Mouse (Mus musculus) adrenal gland, postnatal 25 days (tissue): Measurements from ENCODE around the gene Aqp9. TPM values are rescaled to one million over a fixed set of nuclear protein-coding genes. Genes with fewer than 3 reads are reported as not detected.

Source experiments
- DNase-seq: peaks from one replicate; pipeline ENCODE4 v3.0.0; 2021; ENCODE audit warnings: mixed read lengths
- total RNA-seq: library from RNA; stranded (reverse); gene quantifications from 2 replicates; pipeline ENCODE4 v1.2.3, GENCODE M21; 2021

Aqp9 gene
- total RNA-seq, 1 experiment from 2014 or later: 0.36 TPM

DNA sequence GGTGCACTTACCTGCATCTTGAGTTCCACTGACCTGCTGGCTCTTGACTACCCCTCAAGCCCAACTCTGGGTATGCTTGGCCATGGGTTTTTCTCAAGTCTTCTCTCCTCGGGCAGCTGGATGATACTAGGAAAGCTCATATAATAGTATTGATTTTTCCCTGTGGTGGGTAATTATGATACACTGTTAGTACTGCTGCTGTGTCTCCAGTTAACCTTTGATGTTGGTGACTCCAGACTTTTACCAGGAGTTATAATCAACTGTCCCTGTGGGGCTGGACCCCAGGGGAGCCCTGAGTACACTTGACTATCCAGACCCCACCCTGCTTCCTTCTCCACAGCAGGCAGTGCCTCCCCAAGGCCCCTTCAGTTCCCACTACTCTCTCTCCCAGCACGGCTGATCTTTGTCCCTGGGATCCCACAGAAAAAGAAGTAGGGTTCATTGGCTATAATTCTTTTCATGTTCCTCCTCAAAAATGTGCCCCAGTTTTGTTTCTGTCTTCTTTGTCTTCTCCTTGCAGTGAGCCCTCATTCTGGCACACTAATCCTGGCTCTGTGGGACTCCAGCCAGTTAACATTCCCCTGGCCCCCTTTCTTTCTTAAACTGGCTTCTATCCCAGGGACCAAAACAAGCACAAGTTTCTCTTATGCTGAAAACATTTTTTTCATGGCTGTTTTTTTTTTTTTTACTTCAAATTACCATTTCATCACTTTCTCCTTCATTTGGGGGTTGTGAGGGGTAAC, 838 bp downstream of the Aqp9 start:
- no peak for DNase-seq

DNA sequence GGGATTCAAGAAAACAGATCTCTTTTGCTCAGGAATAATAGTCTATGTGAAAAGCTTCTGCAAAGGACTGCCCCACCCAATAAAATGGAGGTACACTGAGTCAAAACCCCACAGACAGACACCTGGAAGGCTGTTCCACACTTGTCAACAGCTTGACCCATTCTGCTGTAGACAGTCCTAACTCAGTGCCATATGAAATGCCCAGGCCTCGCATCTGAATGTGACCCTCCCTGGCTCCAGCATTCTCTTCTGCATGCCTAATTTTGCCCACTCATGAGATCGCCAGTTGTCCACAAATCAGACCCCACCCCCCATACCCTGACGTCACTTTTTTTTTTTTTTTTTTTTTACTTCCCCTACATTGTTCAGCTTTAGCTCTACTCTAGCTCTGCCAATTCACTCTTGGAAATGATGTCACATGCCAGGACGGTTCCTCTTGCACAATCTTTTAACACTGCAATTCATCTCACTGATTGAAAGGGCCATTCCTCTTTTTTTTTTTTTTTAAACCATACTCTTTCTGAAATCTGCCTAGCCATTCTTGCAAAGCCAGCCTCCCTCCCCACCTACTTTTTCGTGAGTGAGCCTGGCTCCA, 1.5 kb downstream of the Aqp9 start:
- DNase-seq: no peak

DNA sequence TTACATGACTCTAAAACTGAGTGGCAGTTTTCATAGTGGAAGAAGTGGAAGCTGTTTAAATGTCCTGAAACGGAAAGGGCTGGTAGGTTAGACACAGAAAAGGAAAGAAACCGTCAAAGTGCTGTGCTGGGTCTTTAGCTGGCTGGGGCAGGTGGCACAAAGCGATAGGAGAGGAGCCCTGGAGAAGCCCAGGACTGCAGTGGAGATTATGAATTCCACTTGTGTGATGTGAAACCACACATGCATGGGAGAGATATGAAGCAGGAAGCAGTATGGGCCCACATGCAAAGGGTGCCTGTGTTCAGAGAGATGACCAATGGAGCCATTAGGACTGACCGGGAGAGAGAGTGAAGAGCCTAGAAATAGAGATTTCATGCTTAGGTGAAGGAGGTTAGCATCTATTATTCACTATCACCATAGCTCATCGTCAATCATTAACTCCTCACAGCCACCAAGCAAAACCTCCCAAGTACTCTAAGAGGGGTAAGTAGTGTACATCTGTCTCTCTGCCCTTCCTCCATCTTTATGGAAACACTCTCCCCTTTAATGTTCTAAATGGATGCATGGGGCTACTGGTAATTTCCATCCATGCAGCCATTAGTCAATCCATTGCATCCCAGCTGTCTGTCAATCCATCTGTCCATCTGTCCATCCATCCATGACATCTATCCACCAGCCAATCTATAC, 2.3 kb downstream of the Aqp9 start:
- no peak for DNase-seq

DNA sequence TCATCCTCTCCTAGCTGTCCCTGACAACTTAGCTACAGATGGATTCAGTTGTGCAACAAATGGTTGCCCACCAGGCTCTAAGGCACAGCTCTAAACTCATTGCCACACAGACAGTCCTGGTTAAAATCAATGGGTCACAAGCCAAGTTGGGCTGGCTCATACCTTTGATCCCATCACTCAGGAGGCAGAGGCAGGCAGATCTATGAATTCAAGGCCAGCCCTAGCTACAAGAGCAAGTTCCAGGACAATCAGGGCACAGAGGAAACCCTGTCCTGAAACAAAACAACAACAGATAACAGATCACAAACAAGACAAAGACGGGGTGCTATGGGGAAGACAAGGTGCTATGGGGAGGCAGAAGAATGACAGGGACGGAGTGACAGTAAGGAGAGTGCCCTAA, 3.0 kb downstream of the Aqp9 start:
- DNase-seq: no peak

DNA sequence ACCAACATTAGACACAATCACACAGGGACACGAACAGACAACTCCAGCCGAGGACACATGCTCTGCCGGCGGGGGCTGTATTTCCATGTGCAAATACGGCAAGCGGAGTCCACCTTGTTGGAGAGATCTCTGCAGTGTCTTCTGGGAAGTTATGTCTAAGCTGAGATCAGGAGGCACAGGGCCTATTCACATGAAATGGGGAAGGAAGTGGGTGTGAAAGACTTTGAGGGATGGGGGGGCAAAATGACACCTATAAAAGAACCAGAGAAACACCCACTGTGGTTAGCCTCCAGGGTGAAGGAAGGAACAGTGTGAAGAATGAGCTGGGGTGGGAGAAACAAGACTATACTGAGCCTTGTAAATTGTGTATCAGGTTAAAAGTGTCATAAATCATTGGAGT, 3.4 kb downstream of the Aqp9 start:
- no peak for DNase-seq

DNA sequence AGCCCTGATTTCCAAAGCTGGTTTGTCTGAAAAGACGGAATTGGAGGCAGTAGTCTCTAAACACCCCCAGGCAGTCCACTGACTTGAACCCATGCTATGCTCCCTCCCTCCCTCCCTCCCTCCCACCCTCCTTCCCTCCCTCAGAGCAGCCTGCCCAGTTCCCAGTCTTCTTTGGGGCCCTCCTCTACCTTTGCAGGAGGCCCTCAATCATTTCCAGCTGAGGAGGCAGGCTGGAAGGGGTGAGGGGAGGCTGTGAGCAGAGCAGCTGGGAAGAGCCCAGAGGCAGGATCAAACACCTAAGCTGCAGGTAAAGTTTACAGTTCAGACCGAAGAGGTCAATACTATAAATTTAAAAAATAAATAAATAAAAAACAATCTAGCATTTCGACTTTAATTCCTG, 4.1 kb downstream of the Aqp9 start:
- no peak for DNase-seq

DNA sequence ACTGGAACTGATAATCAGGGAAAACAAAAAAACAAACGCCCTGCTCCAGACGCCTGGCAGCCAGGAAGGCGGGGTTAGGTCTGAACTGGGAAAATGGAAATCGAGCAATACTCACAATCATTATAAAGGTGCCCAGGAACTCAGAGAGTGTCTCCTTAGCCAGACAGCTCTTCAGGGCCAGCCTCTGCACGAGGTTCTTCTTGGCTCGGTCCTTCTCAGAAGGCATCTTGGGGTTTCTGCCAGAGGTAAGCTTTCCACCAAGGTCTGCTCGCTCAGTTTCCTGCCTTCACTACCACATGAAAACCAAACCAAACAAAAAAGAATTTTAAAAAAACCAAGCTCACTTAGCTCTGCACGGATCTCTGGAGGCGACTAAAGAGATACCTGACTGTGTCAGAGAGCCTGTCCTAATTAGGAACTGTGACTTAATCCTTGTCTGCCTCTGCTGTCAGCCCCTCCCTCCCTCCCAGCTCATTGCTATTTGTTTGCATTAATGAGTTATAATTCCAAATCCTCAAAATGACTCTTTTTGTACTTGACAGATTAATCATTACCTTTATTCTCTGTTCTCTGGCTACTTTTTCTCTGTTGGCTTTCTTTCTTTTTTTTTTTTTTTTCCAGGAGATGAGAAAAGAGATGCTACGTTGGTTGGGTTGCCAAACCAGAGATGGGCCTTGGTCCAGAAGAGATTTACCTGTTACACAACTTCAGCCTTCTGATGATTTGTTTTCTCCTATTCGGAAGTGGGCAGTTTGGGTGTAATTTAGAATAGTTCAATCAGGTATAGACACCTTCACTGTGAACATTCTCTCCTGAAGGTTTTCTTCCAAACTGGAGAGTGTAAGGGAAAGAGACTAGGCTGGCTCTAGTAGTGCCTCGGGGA, 5.4 kb downstream of the Aqp9 start:
- DNase-seq: no peak

DNA sequence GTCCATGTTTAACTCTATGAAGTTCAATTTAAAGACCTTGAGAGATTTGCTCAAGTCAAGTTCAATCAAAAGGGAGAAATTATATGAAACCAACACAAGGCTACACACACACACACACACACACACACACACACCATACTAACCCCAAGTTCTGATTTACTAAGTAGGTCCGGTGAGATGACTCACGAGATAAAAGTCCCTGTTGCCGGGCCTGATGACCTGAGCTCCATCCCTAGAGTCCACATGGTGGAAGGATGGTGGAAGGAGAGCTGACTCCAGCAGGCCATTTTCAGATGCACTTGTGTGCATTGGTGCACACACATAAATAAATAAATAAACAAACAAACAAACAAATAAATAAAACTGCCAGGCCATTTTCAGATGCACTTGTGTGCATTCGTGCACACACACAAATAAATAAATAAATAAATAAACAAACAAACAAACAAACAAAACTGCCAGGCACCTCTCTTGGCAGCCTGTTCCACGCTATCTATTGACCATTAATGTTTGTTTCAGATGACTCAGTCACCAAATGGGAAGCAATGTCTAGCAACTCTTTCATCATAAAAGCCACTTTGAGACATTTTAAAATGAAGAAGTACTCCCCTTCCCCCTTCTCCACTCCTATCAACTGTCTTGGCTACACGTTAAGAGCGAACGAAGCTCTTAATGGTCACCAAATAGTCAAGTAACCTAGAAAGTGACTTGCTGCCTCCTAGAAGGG, 6.2 kb downstream of the Aqp9 start:
- DNase-seq: no peak

DNA sequence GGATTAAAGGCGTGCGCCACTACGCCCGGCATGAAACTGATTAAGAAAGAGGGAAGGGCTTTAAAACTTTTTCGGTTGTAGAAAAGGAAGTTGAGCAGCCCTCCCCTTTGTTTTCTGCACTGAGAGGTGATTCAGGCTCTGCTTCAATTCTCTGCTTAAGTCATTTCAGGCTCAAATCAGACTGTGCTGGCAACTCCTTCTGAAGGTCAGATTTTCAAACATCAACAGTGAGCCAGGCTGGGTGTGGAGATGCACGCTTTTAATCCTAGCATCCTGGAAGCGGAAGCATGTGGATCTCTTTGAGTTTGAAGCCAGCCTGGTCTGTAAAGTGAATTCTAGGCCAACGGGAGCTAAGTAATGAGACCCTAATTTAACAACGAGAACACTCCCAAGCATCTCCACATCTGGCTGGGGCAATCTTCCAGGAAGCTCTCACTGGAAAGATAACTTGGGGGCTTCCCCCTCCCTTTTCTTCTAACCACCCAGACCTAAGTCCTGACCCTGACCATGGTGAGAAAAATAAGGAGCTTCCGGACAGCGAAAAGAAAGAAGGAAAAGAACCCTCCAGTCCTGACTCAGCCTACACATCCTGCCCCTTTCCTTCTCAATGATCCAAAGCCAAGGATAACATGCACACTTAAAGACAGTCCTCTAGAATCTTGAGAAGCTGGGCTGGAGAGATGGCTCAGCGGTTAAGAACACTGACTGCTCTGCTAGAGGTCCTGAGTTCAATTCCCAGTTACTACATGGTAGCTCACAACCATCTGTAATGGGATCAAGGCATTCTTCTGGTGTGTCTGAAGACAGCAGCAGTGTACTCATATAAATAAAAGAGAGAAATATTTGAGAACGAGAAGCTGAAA, 7.4 kb downstream of the Aqp9 start:
- DNase-seq: no peak

DNA sequence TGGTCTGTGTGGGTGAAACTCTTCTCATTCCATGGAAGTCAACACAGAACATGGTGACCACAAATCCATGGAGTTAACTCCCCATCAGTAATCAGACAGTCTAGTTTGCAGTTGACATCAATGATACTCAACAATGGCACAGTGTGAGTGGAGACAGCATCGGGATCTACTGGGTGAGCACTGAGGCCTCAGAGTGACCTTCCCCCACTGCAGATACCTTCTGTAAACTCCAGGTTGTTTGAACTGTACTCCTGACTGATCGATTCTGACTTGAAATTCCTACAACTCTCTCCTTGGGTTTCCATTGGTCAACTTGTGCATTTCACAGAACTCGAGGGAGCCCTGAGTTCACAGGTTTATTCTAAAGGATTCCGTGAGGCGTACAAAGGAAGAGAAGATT, 8.8 kb downstream of the Aqp9 start:
- no peak for DNase-seq

DNA sequence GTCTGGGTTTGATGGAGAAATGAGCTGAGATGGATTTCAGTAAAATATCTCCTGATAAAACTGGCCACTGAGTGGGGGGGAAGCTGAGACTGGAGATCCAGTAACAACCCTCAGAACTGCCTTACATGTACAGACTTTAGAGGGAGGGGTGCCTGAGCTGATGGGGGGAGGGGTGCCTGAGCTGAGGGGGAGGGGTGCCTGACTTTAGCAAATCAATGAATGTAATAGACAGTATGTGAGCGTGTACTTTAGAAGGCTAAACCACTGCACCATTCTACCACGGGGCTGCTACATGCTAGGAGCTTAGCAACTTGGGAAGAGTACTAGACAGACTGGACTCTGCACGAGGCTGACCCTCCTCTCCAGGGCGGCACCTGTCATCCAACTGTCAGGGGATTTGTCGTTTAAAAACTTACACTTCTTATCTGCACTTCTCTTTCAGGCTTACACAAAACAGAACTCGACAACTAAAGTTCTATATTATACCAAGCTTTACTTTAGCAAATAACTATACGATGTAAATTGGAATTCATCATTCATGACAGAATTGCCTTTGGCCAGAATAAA, 9.3 kb downstream of the Aqp9 start:
- no peak for DNase-seq

DNA sequence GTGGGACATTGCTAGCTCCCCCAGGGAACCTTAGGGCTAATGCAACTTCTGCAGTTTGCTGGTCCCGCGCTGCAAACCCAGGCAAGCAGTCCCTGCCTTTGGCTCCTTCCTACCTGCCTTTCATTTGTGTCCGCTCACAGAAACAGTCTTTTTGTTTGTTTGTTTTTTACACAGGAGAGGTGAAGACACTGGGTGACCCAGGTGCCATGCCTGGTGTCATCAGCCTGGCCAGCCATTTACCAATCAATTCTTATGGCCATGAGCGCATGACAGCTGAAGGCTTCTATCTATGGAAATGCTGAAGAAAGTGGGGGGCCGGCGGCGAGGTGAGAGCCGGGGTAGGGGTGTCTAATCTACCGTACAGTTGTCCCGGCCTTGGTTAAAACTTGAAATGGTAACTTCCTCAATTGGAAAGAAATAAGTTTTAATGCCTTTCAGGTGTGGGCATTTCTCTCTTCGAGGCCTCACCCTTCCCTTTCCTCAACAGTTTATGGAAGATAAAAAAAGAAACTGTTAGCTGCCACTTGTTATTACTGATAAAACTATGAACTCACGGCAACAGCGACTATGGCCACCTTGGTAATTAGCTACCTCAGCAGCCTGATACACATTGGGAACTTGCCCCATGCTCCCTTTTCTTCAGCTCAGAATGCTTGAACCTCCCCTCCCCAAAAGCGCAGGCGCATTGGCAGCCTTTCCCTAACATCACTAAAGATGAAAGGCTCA, 10.4 kb downstream of the Aqp9 start:
- no peak for DNase-seq

DNA sequence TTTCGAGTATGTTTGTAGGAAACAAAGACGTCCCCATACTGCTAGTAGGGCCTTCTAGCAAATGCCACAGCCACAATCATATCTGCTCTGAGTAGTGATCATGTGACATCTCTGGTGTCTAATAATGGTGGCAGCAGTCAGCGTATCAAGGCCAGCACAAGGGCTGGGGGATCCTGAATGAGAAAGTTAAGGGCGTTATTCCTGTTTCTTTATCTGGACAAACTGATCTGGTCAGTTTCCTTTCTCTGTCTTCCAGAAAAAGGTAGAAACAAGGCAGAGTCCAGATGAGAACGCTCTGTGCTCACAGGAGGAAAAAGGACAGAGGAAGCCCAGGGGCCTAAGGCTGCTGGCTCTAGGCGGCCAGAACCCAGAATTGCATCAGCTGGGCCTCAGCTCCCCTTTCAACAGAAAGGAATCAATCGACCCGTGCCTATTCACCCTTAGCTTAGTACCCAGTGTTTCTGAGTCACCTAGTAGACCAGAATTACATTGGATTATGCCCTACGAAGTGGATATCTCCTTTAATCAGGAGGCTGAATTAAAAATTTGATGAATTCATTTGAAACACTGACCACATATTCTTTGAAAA, 11.9 kb downstream of the Aqp9 start:
- no peak for DNase-seq

DNA sequence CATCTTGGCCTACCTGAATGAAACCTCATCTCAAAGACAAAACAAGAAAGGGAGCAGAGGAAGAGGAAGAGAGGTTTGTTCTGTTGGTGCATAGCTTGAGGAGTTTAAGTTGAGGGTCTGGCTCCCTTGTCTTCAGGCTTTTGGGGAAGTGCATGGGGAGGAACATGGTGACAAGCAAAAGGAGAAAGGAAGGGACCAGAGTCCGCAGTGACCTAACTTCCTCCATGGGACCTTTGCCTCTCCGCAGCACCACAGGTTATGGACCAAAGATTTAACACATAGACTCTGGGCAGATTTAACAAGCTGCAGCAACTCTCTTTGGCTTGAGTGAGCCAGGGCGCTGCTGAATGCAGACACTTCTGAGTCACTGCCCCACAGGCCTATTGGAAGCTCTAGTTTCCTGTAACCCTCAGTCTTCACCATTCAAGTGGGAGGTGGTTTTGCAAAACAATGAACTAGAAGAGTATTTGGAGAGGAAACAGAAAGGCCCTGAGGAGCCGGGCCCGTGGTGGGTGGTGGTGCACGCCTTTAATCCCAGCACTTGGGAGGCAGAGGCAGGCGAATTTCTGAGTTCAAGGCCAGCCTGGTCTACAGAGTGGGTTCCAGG, 13.0 kb downstream of the Aqp9 start:
- no peak for DNase-seq

DNA sequence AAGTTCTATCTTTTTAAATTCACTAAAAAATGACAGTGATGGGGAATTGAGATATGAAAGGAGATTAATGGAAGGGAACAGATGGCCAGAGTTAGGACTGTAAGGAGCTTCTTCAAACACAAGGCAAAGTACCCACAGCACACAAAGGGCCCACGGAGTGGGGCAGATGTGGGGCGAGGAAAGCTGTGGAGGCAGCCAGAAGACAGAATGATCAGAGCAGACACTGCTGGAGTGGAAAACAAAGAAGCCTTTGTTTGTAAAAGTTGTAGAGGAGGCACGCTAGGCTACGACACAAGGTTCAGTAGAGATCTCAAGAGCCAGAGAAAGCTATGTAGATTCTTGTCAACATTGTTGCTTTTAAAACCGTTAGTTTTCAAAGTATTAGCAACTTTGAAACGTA, 17.1 kb downstream of the Aqp9 start:
- no peak for DNase-seq

DNA sequence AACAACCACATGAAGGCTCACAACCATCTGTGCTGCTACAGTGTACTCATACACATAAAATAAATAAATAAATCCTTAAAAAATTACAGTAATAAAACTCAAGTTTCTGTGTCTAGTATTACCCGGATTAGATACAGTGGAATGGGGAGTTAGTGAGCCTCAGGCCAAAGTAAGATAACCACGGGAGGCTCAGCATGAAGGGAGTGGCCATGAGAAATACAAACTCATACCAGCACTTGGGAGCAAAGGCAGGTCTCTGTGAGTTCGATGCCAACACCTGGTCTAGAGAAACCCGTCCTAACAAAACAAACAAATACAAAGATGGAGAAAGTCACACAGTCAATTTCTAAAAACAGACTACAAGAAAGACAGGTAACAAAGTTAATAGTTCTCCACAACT, 18.3 kb downstream of the Aqp9 start:
- DNase-seq: no peak

DNA sequence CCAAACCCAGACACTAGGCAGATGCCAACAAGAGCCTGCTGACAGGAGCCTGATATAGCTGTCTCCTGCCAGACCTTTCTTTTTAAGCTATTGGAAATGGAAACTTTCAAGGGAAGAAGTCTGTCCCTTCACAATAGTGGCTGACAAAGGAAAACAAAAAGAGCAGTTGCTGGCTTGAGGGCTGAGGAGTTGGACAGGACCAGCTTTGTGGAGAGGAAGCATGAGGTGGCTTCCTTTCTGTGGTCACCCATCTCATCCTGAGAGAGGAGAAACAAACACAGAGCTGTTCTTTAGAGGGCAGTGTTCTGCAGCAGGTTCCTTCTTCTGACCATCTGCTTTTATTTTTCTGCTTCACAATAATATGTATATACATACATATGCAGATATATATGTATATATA, 19.6 kb downstream of the Aqp9 start:
- DNase-seq: no peak

DNA sequence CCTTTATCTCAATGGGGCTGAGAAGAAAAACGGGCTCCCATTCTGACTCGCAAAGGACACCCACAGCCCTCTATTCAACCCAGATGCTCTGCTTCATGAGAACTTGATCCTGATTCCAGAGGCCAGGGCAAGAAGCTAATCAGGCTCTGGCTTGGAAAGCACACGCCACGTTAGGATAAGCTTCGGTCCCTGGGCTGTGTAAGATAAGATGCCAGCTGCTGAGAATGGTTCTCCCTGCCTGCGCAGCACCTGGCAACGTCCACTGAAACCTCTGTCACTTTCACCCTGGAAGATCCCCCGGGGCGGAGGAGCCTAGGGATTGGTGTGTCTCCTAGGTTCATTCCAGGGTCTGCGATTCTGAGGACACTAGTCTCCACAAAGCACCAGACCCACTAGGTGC, 22.3 kb downstream of the Aqp9 start:
- no peak for DNase-seq

DNA sequence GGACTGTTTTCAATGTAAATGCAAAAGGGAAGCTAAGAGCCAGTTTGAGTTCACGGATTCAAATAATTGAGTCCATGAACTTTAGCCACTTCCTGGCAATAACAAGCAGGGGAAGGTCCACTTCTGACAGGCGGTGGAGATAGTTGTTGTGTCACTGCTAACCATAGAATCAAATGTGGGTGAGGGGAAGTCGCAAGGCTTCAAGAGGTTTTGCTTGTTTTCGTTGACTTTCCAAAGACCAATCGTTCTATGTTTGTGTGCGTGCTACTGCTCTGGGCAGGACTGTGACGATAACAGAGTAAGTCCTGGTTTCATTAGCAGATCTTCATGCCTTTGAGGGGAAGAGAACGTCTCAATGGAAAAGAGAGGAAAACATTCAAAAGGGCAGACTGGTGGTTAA, 28.3 kb downstream of the Aqp9 start:
- no peak for DNase-seq
